Mouse (Mus musculus) hindbrain, embryonic 11.5 days (tissue): Measurements from ENCODE around the gene Fli1. TPM values are rescaled to one million over a fixed set of nuclear protein-coding genes. Genes with fewer than 3 reads are reported as not detected.

ENCODE experiments used
- ATAC-seq: fragments of 200-750 bp; cut with Nextera tagmentation; 2 replicates; pipeline ENCODE4 v1.8.0; 2017; ENCODE audit warnings: mild to moderate bottlenecking, moderate TSS enrichment, moderate library complexity; ENCODE audit not compliant: low FRiP score
- DNase-seq: peaks from one replicate; pipeline ENCODE4 v3.0.0-alpha.2; 2015; ENCODE audit warnings: low spot score
- H3K27ac ChIP-seq: fragments of 300-500 bp; sonication (generic); 2 replicates; pipeline ENCODE4 v1.5.1; 2014; ENCODE audit warnings: mild to moderate bottlenecking, low read depth, low read length
- H3K27me3 ChIP-seq: fragments of 300-500 bp; sonication (generic); 2 replicates; pipeline ENCODE4 v1.6.1; 2014; ENCODE audit warnings: mild to moderate bottlenecking, low read length, moderate library complexity, mixed read lengths; ENCODE audit not compliant: control insufficient read depth, insufficient read depth
- H3K36me3 ChIP-seq: fragments of 300-500 bp; sonication (generic); 2 replicates; pipeline ENCODE4 v1.6.1; 2014; ENCODE audit warnings: mild to moderate bottlenecking, low read length, moderate library complexity, mixed read lengths; ENCODE audit not compliant: control insufficient read depth, insufficient read depth
- H3K4me1 ChIP-seq: fragments of 300-500 bp; sonication (generic); replicated peaks from 2 replicates; pipeline ENCODE4 v1.6.1; 2014; ENCODE audit warnings: low read length, mixed read lengths; ENCODE audit not compliant: control insufficient read depth, insufficient read depth
- H3K4me2 ChIP-seq: fragments of 300-500 bp; sonication (generic); replicated peaks from 2 replicates; pipeline ENCODE4 v1.6.1; 2014; ENCODE audit warnings: mild to moderate bottlenecking, low read depth, low read length
- H3K4me3 ChIP-seq: fragments of 300-500 bp; sonication (generic); 2 replicates; pipeline ENCODE4 v1.5.1; 2014; ENCODE audit warnings: low read depth, low read length
- H3K9ac ChIP-seq: fragments of 300-500 bp; sonication (generic); 2 replicates; pipeline ENCODE4 v1.6.1; 2014; ENCODE audit warnings: low read depth, low read length
- H3K9me3 ChIP-seq: fragments of 300-500 bp; sonication (generic); 2 replicates; pipeline ENCODE4 v1.6.1; 2016; ENCODE audit warnings: low read length; ENCODE audit not compliant: control insufficient read depth
- WGBS: fragments of 180-500 bp; shearing (Covaris S2); extraction: QIAGEN DNeasy Blood & Tissue Kit; methylation state at CpG from one replicate; pipeline ENCODE4 v1.1.7; 2014; 5-methylcytosine and 5-hydroxymethylcytosine counted together
- polyA plus RNA-seq: library from polyadenylated mRNA; unstranded; fragments of >200 nt; fragmentation: Nextera tagmentation; extraction: Ambion mirVana; gene quantifications from 2 replicates; pipeline ENCODE4 v1.2.1, GENCODE M21; 2014

Fli1 gene
- polyA plus RNA-seq, 1 experiment from 2014 or later: 22.2 TPM

- DNase-seq (no peak), ATAC-seq (no peak)
- no peak overlapping the region for H3K27ac ChIP-seq
- no peaks in the 10 kb centered on the region for H3K36me3 ChIP-seq
- no peak overlapping the region for H3K4me3 ChIP-seq
- H3K4me2 ChIP-seq: no peak overlapping the region
- no peaks in the 10 kb centered on the region for H3K27me3 ChIP-seq
- no peaks in the 10 kb centered on the region for H3K9me3 ChIP-seq
- H3K9ac ChIP-seq: no peak overlapping the region
- 75% methylated on average over 5 of the region's 5 CpGs for WGBS
- H3K4me1 ChIP-seq: no peaks in the 10 kb centered on the region
Observed at GRCm38 (mm10) chr9:32391092-32391491, 151.6 kb downstream of the Fli1 start.

- no peaks in the 10 kb centered on the region for H3K4me1 ChIP-seq
- no peak for ATAC-seq
- H3K4me2 ChIP-seq: no peak overlapping the region
- no peak overlapping the region for H3K9ac ChIP-seq
- H3K27ac ChIP-seq: no peak overlapping the region
- H3K27me3 ChIP-seq: no peaks in the 10 kb centered on the region
- H3K36me3 ChIP-seq: no peaks in the 10 kb centered on the region
- no peaks in the 10 kb centered on the region for H3K9me3 ChIP-seq
- WGBS: 100% methylated on average over 1 of the region's 1 CpGs
- no peak overlapping the region for H3K4me3 ChIP-seq
- DNase-seq: no peak
Observed at GRCm38 (mm10) chr9:32388120-32388519, 154.5 kb downstream of the Fli1 start.

GRCm38 (mm10) chr9:32384906-32385305, 157.8 kb downstream of the Fli1 start:
- H3K4me2 ChIP-seq: no peak overlapping the region
- WGBS: 75% methylated on average over 4 of the region's 4 CpGs
- no peak for ATAC-seq

GRCm38 (mm10) chr9:32376863-32377590, 165.6 kb downstream of the Fli1 start:
- H3K9ac ChIP-seq: no peak overlapping the region
- WGBS: 88% methylated on average over 5 of the region's 5 CpGs
- no peaks in the 10 kb centered on the region for H3K4me1 ChIP-seq
- H3K27me3 ChIP-seq: no peaks in the 10 kb centered on the region
- ATAC-seq (no peak), DNase-seq (no peak)
- H3K36me3 ChIP-seq: no peaks in the 10 kb centered on the region
- H3K4me2 ChIP-seq: no peak overlapping the region
- no peak overlapping the region for H3K4me3 ChIP-seq
- no peak overlapping the region for H3K27ac ChIP-seq
- no peaks in the 10 kb centered on the region for H3K9me3 ChIP-seq

More at GRCm38 (mm10) chr9:32384906-32385305, 157.8 kb downstream of the Fli1 start:
- no peaks in the 10 kb centered on the region for H3K36me3 ChIP-seq
- no peaks in the 10 kb centered on the region for H3K4me1 ChIP-seq
- H3K4me3 ChIP-seq: no peak overlapping the region
- DNase-seq: no peak
- H3K9me3 ChIP-seq: no peaks in the 10 kb centered on the region
- H3K27me3 ChIP-seq: no peaks in the 10 kb centered on the region
- no peak overlapping the region for H3K27ac ChIP-seq
- H3K9ac ChIP-seq: no peak overlapping the region

GRCm38 (mm10) chr9:32376031-32376430, 166.6 kb downstream of the Fli1 start:
- DNase-seq: no peak
- Histone ChIP-seq H3K27me3 (no peaks in the 10 kb centered on the region), H3K36me3 (no peaks in the 10 kb centered on the region), H3K4me1 (no peaks in the 10 kb centered on the region), H3K27ac (no peak overlapping the region), H3K4me3 (no peak overlapping the region), H3K9me3 (no peaks in the 10 kb centered on the region), H3K4me2 (no peak overlapping the region), H3K9ac (no peak overlapping the region)
- ATAC-seq: no peak
- WGBS: 88% methylated on average over 7 of the region's 7 CpGs

- Histone ChIP-seq H3K27ac (no peak overlapping the region), H3K4me3 (no peak overlapping the region), H3K9ac (no peak overlapping the region), H3K4me2 (no peak overlapping the region), H3K4me1 (no peaks in the 10 kb centered on the region), H3K9me3 (no peaks in the 10 kb centered on the region), H3K27me3 (no peaks in the 10 kb centered on the region), H3K36me3 (no peaks in the 10 kb centered on the region)
- ATAC-seq: no peak
- 97% methylated on average over 6 of the region's 6 CpGs for WGBS
- no peak for DNase-seq
Observed at GRCm38 (mm10) chr9:32373656-32374055, 169.0 kb downstream of the Fli1 start.

Other genes with a start within 250 kb of the Fli1 start
- 0.35 and 0.36 TPM in 2 replicates for gene Kcnj5, start 198.5 kb downstream of the Fli1 start, polyA plus RNA-seq
- gene Kcnj1, start 170.4 kb downstream of the Fli1 start, polyA plus RNA-seq: not detected in 2 replicates
- 24.3 and 25.2 TPM in 2 replicates for gene Ets1, start 93.4 kb upstream of the Fli1 start, polyA plus RNA-seq